Mouse (Mus musculus) neural tube, embryonic 11.5 days (tissue): ENCODE measurements around the gene Tead4. TPM values are rescaled to one million over a fixed set of nuclear protein-coding genes. Genes with fewer than 3 reads are reported as not detected.

Experiments
- ATAC-seq: fragments of 200-750 bp; cut with Nextera tagmentation; 2 replicates; pipeline ENCODE4 v1.8.0; 2017; ENCODE audit warnings: moderate number of reproducible peaks, mild to moderate bottlenecking, moderate TSS enrichment, moderate library complexity; ENCODE audit not compliant: insufficient read depth, low FRiP score, low TSS enrichment
- DNase-seq: peaks from one replicate; pipeline ENCODE4 v3.0.0-alpha.2; 2015; ENCODE audit warnings: low spot score
- H3K27ac ChIP-seq: fragments of 300-500 bp; sonication (generic); 2 replicates; pipeline ENCODE4 v1.5.1; 2014; ENCODE audit warnings: low read depth, mild to moderate bottlenecking, low read length
- H3K27me3 ChIP-seq: fragments of 300-500 bp; sonication (generic); 2 replicates; pipeline ENCODE4 v1.6.1; 2014; ENCODE audit warnings: mild to moderate bottlenecking, low read length, mixed read lengths; ENCODE audit not compliant: control insufficient read depth, insufficient read depth
- H3K36me3 ChIP-seq: fragments of 300-500 bp; sonication (generic); 2 replicates; pipeline ENCODE4 v1.6.1; 2014; ENCODE audit warnings: mild to moderate bottlenecking, low read length, moderate library complexity, mixed read lengths; ENCODE audit not compliant: control insufficient read depth, insufficient read depth
- H3K4me1 ChIP-seq: fragments of 300-500 bp; sonication (generic); 2 replicates; pipeline ENCODE4 v1.6.1; 2014; ENCODE audit warnings: low read length, mixed read lengths; ENCODE audit not compliant: control insufficient read depth, insufficient read depth
- H3K4me2 ChIP-seq: fragments of 300-500 bp; sonication (generic); 2 replicates; pipeline ENCODE4 v1.6.1; 2014; ENCODE audit warnings: low read depth, mild to moderate bottlenecking, moderate library complexity
- H3K4me3 ChIP-seq: fragments of 300-500 bp; sonication (generic); 2 replicates; pipeline ENCODE4 v1.5.1; 2014; ENCODE audit warnings: low read depth, low read length
- H3K9ac ChIP-seq: fragments of 300-500 bp; sonication (generic); 2 replicates; pipeline ENCODE4 v1.6.1; 2014; ENCODE audit warnings: mild to moderate bottlenecking, low read length
- H3K9me3 ChIP-seq: fragments of 300-500 bp; sonication (generic); 2 replicates; pipeline ENCODE4 v1.6.1; 2016; ENCODE audit warnings: low read length; ENCODE audit not compliant: control insufficient read depth
- WGBS: fragments of 180-500 bp; shearing (Covaris S2); extraction: QIAGEN DNeasy Blood & Tissue Kit; methylation state at CpG from one replicate; pipeline ENCODE4 v1.1.7; 2014; 5-methylcytosine and 5-hydroxymethylcytosine counted together
- polyA plus RNA-seq: library from polyadenylated mRNA; unstranded; fragments of >200 nt; fragmentation: Nextera tagmentation; extraction: Ambion mirVana; gene quantifications from 2 replicates; pipeline ENCODE4 v1.2.1, GENCODE M21; 2014

Gene Tead4
- polyA plus RNA-seq, 1 experiment from 2014 or later = 1.9 TPM

- Histone ChIP-seq H3K4me1 (no peaks in the 10 kb centered on the region), H3K9ac (no peak overlapping the region), H3K4me3 (no peak overlapping the region), H3K9me3 (no peaks in the 10 kb centered on the region), H3K27ac (no peak overlapping the region), H3K36me3 (no peaks in the 10 kb centered on the region), H3K27me3 (no peaks in the 10 kb centered on the region), H3K4me2 (no peak overlapping the region)
- WGBS = 57% methylated on average over 9 of the region's 9 CpGs
- DNase-seq = no peak
- ATAC-seq = no peak
Observed at GRCm38 (mm10) chr6:128236581-128236980, 64.0 kb downstream of the Tead4 start.

GRCm38 (mm10) chr6:128234206-128234605, 66.4 kb downstream of the Tead4 start:
- peak; percentile 38 for DNase-seq
- no peaks in the 10 kb centered on the region for H3K27me3 ChIP-seq
- WGBS = 35% methylated on average over 5 of the region's 5 CpGs
- no peak for ATAC-seq
- no peak overlapping the region for H3K9ac ChIP-seq
- no peaks in the 10 kb centered on the region for H3K4me1 ChIP-seq
- no peak overlapping the region for H3K4me3 ChIP-seq
- no peak overlapping the region for H3K4me2 ChIP-seq
- no peak overlapping the region for H3K27ac ChIP-seq
- no peaks in the 10 kb centered on the region for H3K9me3 ChIP-seq
- no peaks in the 10 kb centered on the region for H3K36me3 ChIP-seq

DNA sequence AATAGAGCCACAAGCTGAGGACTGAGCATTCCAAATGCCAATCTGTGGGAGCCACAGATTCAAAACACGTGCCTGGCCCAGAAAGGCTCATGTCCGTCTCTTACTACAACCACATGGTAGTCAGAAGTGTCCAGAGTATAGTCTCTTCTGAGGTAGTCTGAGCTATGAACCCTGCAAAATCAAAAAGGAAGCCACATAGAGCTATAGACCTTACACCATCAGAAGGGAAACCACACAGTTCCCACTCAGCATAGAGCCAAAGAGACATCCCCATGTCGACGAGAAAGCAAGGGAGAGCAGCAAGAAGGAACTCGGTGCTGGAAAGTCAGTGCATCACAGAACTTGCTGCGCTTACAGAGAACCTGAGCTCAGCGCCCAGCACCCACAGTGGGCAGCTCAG, 68.4 kb downstream of the Tead4 start:
- DNase-seq (no peak), ATAC-seq (no peak)
- Histone ChIP-seq H3K9ac (no peak overlapping the region), H3K4me1 (no peaks in the 10 kb centered on the region), H3K4me3 (no peak overlapping the region), H3K27ac (no peak overlapping the region), H3K9me3 (no peaks in the 10 kb centered on the region), H3K4me2 (no peak overlapping the region), H3K36me3 (no peaks in the 10 kb centered on the region), H3K27me3 (no peaks in the 10 kb centered on the region)
- 71% methylated on average over 7 of the region's 7 CpGs for WGBS

DNA sequence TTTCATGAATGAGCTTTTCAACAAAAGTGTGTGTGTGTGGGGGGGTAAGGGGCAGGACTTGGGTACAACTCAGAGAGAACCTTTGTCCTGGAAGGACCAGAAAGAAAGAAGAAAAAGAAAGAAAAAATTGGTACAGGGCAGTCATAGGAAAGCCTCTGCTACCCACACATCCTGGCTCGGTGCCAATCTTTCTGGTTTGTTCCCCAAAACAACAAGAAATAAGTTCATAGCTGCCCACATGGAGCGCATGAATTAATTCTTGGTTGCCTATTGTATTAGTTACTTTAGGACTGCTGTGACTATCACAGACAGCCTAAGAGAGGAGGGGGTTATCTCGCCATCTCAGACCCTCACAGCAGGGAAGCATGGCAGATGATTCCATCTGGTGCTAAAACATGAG, 68.9 kb downstream of the Tead4 start:
- 79% methylated on average over 3 of the region's 3 CpGs for WGBS
- H3K9me3 ChIP-seq = no peaks in the 10 kb centered on the region
- H3K4me1 ChIP-seq = no peaks in the 10 kb centered on the region
- no peak for DNase-seq
- ATAC-seq = no peak
- H3K4me2 ChIP-seq = no peak overlapping the region
- no peaks in the 10 kb centered on the region for H3K27me3 ChIP-seq
- no peaks in the 10 kb centered on the region for H3K36me3 ChIP-seq
- H3K9ac ChIP-seq = no peak overlapping the region
- no peak overlapping the region for H3K27ac ChIP-seq
- H3K4me3 ChIP-seq = no peak overlapping the region

DNA sequence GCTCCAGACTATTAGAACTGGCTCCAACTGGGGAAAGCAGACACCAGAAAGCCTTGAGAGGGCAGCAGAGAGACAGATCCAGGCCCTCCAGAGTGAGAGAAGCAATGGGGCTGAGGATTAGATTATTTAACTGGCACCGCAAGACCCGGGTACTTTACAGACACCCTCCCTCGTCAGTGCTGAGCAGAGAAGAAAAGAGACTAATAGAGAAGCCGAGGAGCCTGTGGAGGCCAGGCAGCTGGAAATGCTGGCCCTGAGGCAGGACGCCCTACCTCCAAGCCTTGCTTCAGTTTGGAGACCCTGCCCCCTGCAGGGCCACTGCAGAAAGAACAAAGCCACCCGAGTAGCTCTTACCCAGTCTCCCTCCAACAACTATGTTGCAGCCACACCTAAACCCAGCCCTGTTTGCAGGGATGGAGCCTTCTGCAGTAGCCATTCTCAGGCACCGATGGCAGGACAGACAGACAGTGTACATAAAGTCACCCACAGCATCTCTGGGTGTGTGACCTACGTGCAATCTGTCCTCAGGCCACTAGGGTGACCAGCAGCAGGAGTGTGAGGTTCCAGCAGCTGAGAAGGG, 73.1 kb downstream of the Tead4 start:
- H3K9me3 ChIP-seq = no peaks in the 10 kb centered on the region
- WGBS = 31% methylated on average over 8 of the region's 8 CpGs
- no peak overlapping the region for H3K27ac ChIP-seq
- no peaks in the 10 kb centered on the region for H3K27me3 ChIP-seq
- no peak overlapping the region for H3K4me2 ChIP-seq
- no peak overlapping the region for H3K4me3 ChIP-seq
- ATAC-seq = no peak
- no peaks in the 10 kb centered on the region for H3K4me1 ChIP-seq
- no peak overlapping the region for H3K9ac ChIP-seq
- peak; percentile 64 for DNase-seq
- H3K36me3 ChIP-seq = no peaks in the 10 kb centered on the region

- Histone ChIP-seq H3K4me3 (no peak overlapping the region), H3K27ac (no peak overlapping the region), H3K4me2 (no peak overlapping the region), H3K36me3 (no peaks in the 10 kb centered on the region), H3K4me1 (no peaks in the 10 kb centered on the region), H3K27me3 (no peaks in the 10 kb centered on the region), H3K9ac (no peak overlapping the region), H3K9me3 (no peaks in the 10 kb centered on the region)
- ATAC-seq (no peak), DNase-seq (no peak)
- 84% methylated on average over 3 of the region's 3 CpGs for WGBS
Observed at GRCm38 (mm10) chr6:128226941-128227340, 73.7 kb downstream of the Tead4 start.

DNA sequence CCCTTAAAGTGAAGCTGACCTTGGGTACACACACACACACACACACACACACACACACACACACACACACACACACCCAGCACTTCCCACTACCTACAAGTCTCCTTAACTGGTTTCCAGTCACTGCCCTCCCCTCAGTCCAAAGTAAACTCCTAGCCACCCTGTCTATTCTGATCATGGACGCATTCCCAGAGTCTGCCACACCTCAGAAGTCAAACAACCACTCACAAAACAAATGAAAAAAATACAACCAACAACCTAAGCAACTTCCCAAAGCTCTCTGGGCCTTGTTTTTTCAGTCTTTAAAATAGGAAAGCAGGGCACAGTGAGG, 74.8 kb downstream of the Tead4 start:
- 84% methylated on average over 1 of the region's 1 CpGs for WGBS
- H3K27ac ChIP-seq = no peak overlapping the region
- H3K4me1 ChIP-seq = no peaks in the 10 kb centered on the region
- DNase-seq (no peak), ATAC-seq (no peak)
- no peak overlapping the region for H3K4me3 ChIP-seq
- H3K9me3 ChIP-seq = no peaks in the 10 kb centered on the region
- no peaks in the 10 kb centered on the region for H3K27me3 ChIP-seq
- no peak overlapping the region for H3K4me2 ChIP-seq
- no peaks in the 10 kb centered on the region for H3K36me3 ChIP-seq
- H3K9ac ChIP-seq = no peak overlapping the region

GRCm38 (mm10) chr6:128225009-128225845, 75.4 kb downstream of the Tead4 start:
- DNase-seq (no peak), ATAC-seq (no peak)
- Histone ChIP-seq H3K27me3 (no peaks in the 10 kb centered on the region), H3K36me3 (no peaks in the 10 kb centered on the region), H3K27ac (no peak overlapping the region), H3K4me1 (no peaks in the 10 kb centered on the region), H3K4me2 (no peak overlapping the region), H3K9ac (no peak overlapping the region), H3K4me3 (no peak overlapping the region), H3K9me3 (no peaks in the 10 kb centered on the region)
- WGBS = 78% methylated on average over 4 of the region's 4 CpGs

DNA sequence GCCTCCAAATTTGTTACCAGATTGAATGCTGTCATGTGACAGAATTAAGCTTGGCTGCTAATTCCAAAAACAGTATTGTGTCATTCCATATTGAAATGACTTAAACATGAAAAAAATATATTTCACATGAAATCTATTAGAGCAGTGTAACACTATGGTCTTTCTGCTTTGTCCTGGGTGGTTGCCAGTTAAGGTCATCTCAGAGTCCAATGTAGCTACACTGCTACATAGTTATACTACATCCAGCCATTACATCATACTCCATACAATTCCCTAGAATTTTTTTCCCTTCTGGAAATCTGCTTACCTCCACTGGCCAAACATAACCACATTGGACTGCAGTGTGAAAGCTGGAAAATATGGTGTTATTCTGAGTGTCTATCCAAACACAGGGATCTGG, 77.5 kb downstream of the Tead4 start:
- Histone ChIP-seq H3K27ac (no peak overlapping the region), H3K4me1 (no peaks in the 10 kb centered on the region), H3K27me3 (no peaks in the 10 kb centered on the region), H3K4me2 (no peak overlapping the region), H3K4me3 (no peak overlapping the region), H3K9me3 (no peaks in the 10 kb centered on the region), H3K36me3 (no peaks in the 10 kb centered on the region), H3K9ac (no peak overlapping the region)
- no peak for DNase-seq
- ATAC-seq = no peak
